Mouse (Mus musculus): ENCODE measurements at regions not wholly inside any gene's neighbourhood (a gene's known extent, or its start where the extent isn't known, plus 50 kb on each side); places are given as distances from the start of the nearest gene placed in this dataset.

DNA sequence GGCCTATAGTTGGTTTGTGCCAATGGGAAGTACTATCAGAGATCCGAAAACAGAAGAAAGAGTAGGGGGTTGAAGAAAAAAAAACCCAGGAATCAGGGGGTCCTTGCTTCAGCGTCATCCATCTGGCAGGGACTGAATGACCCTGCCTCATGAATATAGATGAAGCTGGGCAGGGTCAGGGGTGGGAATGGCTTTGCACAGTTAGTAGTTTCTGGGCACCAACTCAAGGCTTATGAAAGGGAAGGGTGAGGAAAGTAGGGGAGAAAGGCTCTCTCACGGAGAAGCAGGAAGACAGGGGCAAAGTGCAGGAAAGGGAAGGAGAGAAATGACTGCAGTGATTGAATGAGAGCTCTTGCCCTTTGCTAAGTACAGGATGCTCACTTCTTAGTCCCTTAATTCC lies 451.3 kb upstream of the Gm6657 start:
- TF ChIP-seq CTCF (IDR thresholded peaks at IDR 0.05; ENCODE audit: borderline replicate concordance, extremely low read depth, insufficient read depth, insufficient read length) (no peak), POLR2A (IDR thresholded peaks at IDR 0.05; ENCODE audit: borderline replicate concordance, extremely low read depth, insufficient read depth, insufficient read length, poor library complexity, severe bottlenecking) (no peak)
